Mouse (Mus musculus): ENCODE data around the gene Fryl.
A peak's percentile ranks its signal among the peaks of the same experiment; 100 is the strongest.

The Fryl gene

GRCm38 (mm10) chr5:73218065-73218464, 38.4 kb downstream of the Fryl start:
- no peak for DNase-seq

- DNase-seq, result no peak
These were observed 39.3 kb downstream of the Fryl start for GRCm38 (mm10) chr5:73217116-73217515.

GRCm38 (mm10) chr5:73216014-73216413, 40.4 kb downstream of the Fryl start:
- no peak for DNase-seq

GRCm38 (mm10) chr5:73212446-73212845, 44.0 kb downstream of the Fryl start:
- no peak for DNase-seq

GRCm38 (mm10) chr5:73211961-73212360, 44.5 kb downstream of the Fryl start:
- DNase-seq, result no peak

- no peak for DNase-seq
These were observed 45.5 kb downstream of the Fryl start for GRCm38 (mm10) chr5:73210971-73211315.

GRCm38 (mm10) chr5:73210127-73210970, 46.1 kb downstream of the Fryl start:
- DNase-seq, result no peak

GRCm38 (mm10) chr5:73209201-73210096, 47.0 kb downstream of the Fryl start:
- peak; percentile 36 to 63 for DNase-seq

- DNase-seq, result no peak
These were observed 47.8 kb downstream of the Fryl start for GRCm38 (mm10) chr5:73208645-73209044.

GRCm38 (mm10) chr5:73206722-73207121, 49.7 kb downstream of the Fryl start:
- DNase-seq, result no peak

- no peak for DNase-seq
These were observed 50.3 kb downstream of the Fryl start for GRCm38 (mm10) chr5:73205996-73206629.

GRCm38 (mm10) chr5:73205050-73205449, 51.4 kb downstream of the Fryl start:
- DNase-seq, result no peak

GRCm38 (mm10) chr5:73202498-73202897, 53.9 kb downstream of the Fryl start:
- no peak for DNase-seq

GRCm38 (mm10) chr5:73202077-73202476, 54.3 kb downstream of the Fryl start:
- no peak for DNase-seq

GRCm38 (mm10) chr5:73200387-73201384, 55.7 kb downstream of the Fryl start:
- peak in 1 of 2 experiments; percentile 51 for DNase-seq

GRCm38 (mm10) chr5:73199586-73199985, 56.8 kb downstream of the Fryl start:
- DNase-seq, result peak in 1 of 2 experiments; percentile 43

GRCm38 (mm10) chr5:73198690-73199089, 57.7 kb downstream of the Fryl start:
- peak in 1 of 2 experiments; percentile 31 for DNase-seq

- DNase-seq, result no peak
These were observed 58.6 kb downstream of the Fryl start for GRCm38 (mm10) chr5:73197796-73198195.

GRCm38 (mm10) chr5:73194740-73195139, 61.7 kb downstream of the Fryl start:
- no peak for DNase-seq

- DNase-seq, result no peak
These were observed 62.3 kb downstream of the Fryl start for GRCm38 (mm10) chr5:73194083-73194570.

- no peak for DNase-seq
These were observed 62.8 kb downstream of the Fryl start for GRCm38 (mm10) chr5:73193627-73194026.
